Mouse (Mus musculus) brain, embryonic 14.5 days (tissue): Measurements from ENCODE around the gene Tob2.

Experiments used
- CTCF ChIP-seq: fragments of 200-500 bp; IDR thresholded peaks from 2 replicates; pipeline ENCODE4 v1.5.1; 2012; ENCODE audit warnings: inconsistent platforms, mild to moderate bottlenecking, moderate library complexity, borderline replicate concordance; ENCODE audit not compliant: insufficient read depth, insufficient read length; ENCODE audit errors: extremely low read depth
- POLR2A ChIP-seq: fragments of 200-500 bp; IDR thresholded peaks from 2 replicates; pipeline ENCODE4 v1.6.1; 2012; ENCODE audit warnings: mild to moderate bottlenecking, inconsistent platforms, borderline replicate concordance; ENCODE audit not compliant: poor library complexity, insufficient read depth, insufficient read length, severe bottlenecking; ENCODE audit errors: extremely low read depth

GRCm38 (mm10) chr15:81869985-81870384 is 11.4 kb upstream of the Tob2 start:
- no peak for TF ChIP-seq CTCF
- no peak for TF ChIP-seq POLR2A
